Mouse (Mus musculus) hematopoietic stem cell, adult 5-6 weeks (primary cell): ENCODE results near the gene Fbxo42. TPM values are rescaled to one million over a fixed set of nuclear protein-coding genes. Genes with fewer than 3 reads are reported as not detected.
A peak's percentile ranks its signal among the peaks of the same experiment; 100 is the strongest.

Experiments used
- ATAC-seq, 2 experiments: fragments of 125-278 bp in 1 of 2; replicated peaks in 1 of 2; 2 replicates each; pipeline ENCODE4 v1.8.0; 2016 to 2017; ENCODE audit warnings: inconsistent platforms in 2 of 2, mild to moderate bottlenecking in 2 of 2, moderate number of reproducible peaks in 2 of 2, low read depth in 1 of 2, moderate TSS enrichment in 1 of 2; ENCODE audit not compliant: low FRiP score in 2 of 2, poor library complexity in 2 of 2, severe bottlenecking in 2 of 2, insufficient read depth in 1 of 2, low TSS enrichment in 1 of 2
- total RNA-seq: library from RNA; stranded (forward); fragments of 172-1452, 232-1000 nt; gene quantifications from 2 replicates; pipeline ENCODE4 v1.2.3, GENCODE M21; 2017

The Fbxo42 gene
- total RNA-seq, 1 experiment from 2014 or later, result 10.0 TPM

- ATAC-seq, result no peak
Measured at GRCm38 (mm10) chr4:141235537-141236111, 87.9 kb downstream of the Fbxo42 start.

DNA sequence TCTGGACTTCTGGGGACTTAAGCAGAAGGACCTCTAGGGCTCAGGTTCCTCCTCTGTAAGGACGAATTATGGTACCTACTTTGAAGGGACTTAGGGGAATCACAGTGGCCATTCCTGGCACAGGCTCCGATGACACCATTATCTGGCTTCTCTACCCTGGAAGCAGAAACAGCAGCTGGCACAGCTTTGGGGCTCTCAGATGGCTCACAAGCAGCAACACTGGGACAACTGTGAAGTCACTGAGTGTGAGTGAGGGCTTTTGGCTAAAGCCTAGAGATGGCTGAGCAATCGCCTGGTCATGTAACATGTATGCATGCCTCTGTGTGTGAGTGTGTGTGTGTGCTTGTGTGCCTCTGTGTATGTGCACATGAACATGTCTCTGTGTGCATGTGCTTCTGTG is 89.1 kb downstream of the Fbxo42 start:
- ATAC-seq, result no peak

GRCm38 (mm10) chr4:141238492-141239387 is 91.0 kb downstream of the Fbxo42 start:
- ATAC-seq, result no peak

DNA sequence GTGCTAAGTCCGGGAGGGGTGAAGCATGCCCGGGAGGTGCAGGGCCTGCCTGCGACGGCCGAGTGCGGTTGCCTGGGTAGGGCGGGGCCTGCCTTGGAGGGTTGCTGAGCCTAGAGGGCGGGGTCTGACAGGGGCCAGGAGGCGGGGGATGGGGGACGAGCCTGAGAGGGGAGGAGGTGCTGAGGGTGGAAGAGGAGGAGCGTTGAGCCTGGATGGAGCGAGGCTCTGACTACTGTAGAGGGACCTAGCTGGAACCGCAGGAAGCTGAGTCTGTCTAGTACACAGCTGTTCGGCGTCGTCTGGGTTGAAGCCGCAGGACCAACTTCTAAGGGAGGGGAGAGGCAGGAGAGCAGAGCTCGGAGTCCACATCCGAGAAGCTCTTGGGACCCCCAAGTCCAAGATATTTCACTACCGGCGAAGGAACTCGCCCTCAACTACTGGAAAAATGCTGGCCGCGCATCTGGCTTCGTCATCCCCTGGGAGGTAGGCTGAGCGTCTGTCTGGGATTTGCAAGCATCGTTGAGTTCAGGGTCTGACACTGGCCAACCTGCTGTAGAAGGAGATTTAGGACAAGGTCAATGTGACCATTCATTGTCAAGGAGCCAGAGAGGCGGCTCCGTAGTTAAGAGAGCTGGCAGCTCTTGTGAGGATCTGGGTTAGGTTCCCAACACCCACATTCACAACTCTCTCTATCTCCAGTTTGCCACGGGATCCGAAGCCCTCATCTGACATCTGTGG is 91.8 kb downstream of the Fbxo42 start, which contains the start of gene Arhgef19:
Arhgef19 (plus strand) TSS at position 112 of the 738 bp plus-strand sequence.
- peak; percentile 83 to 91 for ATAC-seq

- no peak for ATAC-seq
Measured at GRCm38 (mm10) chr4:141240617-141241016, 92.9 kb downstream of the Fbxo42 start.

DNA sequence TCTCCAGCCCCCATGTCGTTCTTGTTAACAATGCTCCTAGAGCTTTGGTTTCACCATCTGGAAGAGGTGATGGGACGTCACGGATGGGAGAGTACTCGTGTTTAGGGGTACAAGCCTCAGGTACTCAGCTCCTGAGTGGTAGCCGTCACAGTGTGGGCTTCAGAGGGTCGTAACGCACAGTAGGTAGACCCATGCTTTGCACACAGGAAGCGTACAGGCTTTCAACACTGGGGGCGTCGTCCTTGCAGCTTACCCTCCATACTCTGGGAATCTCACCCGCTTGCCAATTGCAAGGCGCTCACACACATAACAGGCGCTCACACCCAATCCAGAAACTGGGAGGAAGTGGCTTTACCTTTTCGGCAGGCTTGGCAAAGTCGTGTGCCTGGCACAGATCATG is 94.1 kb downstream of the Fbxo42 start:
- no peak for ATAC-seq

- no peak for ATAC-seq
Measured at GRCm38 (mm10) chr4:141242651-141243241, 95.0 kb downstream of the Fbxo42 start.

GRCm38 (mm10) chr4:141243636-141244035 is 95.9 kb downstream of the Fbxo42 start:
- no peak for ATAC-seq

GRCm38 (mm10) chr4:141244401-141244800 is 96.7 kb downstream of the Fbxo42 start:
- no peak for ATAC-seq

DNA sequence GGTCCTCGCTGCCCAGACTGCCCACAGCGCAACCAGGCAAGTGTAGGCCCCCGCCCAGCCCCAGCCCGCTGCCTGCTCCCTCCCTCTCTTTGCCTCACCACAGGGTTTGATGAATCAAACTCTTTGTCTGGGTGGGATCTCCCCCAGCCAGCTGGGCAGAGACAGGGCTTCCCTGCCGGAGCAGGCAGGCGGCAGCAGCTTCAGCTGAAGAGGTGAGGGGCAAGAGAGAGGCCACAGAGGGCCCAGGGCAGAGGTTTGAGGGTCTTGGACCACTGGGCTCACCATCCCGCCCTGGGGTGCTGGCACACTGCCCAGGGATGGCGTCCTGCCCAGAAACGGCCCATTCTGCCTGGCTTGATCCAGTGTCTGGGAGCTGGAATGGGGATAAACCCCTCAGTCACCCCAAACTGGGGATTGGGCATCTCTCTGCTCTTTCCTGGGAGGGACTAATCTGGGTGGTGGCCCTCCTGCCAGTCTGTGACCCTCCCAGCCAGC is 97.3 kb downstream of the Fbxo42 start:
- ATAC-seq, result no peak

DNA sequence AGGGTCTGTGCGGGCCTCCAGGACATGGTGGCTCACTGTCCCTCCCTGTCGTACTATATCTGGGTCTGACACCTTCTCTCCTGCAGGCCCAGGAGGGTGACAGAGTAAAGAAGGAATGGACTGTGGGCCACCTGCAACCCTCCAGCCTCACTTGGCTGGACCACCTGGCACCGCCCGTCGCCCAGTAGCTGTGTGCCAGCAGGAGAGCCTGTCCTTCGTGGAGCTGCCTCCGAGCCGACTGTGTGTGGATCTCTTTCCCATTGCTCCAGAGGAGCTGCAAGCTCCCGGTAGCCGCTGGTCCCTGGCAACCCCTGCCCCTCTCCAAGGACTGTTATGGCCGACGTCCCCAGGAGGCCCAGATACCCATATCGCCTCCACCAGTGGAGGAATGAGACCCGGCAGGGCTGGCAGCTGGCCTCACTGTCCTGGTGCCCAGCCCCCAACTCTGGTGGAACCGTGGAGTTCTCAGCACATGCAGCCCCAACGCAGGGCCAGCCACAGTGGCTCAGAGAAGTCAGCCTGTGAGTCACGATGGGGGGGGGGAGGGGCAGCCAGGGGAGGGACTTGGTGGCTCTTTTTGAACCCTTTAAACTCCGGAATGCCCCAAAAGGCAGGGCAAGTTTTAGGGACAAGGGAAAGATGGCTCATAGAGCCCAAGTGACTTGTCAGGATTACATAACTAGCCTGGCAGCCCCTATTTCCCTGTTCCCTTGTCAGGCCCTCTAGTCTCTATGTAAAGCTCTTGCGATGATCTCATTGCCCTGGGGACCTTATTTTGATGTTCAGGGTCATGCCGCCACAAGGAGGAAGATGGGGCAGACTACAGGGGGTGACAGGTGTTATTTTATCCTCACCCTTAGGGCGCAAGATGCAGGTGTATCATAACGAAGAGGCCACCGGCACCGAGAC is 98.6 kb downstream of the Fbxo42 start:
- ATAC-seq, result no peak

DNA sequence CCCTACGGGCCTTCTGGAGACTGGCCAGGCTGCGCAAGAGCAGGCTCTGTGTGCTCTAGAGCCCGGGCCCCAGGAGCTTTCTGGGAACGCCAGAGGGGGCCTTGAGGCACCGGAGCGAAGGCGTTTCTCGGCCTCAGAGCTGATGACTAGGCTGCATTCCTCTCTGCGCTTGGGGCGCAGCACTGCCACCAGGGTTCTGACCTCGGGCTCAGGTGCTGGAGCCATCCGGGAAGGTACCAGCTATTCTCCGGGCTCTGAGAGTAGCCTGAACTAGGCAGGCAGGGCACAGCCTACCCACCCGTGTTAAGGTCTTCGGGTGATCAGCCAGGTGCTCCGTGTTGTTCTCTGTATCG is 99.3 kb downstream of the Fbxo42 start:
- no peak; a peak in 1 of 4 replicates for ATAC-seq

GRCm38 (mm10) chr4:141247776-141248613 is 100.3 kb downstream of the Fbxo42 start:
- ATAC-seq, result peak in 1 of 2 experiments; percentile 21; a peak in 1 of 4 replicates

DNA sequence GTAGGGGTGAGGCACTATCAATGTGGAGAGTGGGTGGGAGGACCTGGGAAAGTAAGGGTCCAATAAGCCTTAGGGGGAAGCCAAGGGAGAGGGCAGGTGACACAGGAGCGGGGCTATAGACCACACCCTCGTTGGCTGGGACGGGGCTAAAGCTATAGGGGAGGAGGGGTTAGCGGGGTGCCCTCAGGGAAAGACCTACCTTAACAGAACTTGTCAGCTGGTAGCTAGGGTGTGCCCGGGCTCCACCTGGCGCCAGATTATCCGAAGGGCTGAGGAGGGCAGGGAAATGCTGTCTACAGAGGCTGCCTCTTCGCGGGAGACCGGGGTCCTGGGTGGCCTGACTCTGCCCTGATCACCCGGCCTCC is 100.9 kb downstream of the Fbxo42 start:
- ATAC-seq, result no peak

GRCm38 (mm10) chr4:141249383-141249782 is 101.7 kb downstream of the Fbxo42 start:
- no peak for ATAC-seq

DNA sequence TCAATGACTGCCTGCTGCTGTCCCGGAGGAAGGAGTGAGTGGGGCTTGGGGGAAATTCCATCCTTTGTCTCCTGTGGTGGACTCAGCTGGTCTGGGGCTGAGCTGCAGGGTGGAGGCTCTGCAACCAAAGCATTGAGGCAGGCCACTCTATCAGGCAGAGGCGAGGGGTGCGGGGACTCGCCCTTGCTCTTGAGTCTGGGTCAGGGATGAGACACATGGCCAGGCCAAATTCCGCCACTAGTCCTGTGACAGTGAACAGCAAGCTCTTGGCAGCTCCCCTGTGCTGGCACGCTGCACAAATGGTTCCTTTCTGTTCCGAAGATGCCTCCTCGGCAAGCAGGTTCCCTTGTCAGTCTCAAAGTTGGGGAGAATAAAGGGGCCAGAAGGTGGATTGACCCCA is 103.4 kb downstream of the Fbxo42 start:
- ATAC-seq, result no peak
